In genomic region chr2:28244667-28245395, GRCm38 (mm10) we compare ENCODE assay signal across 11 mouse cellular contexts. TPM values are rescaled to one million over a fixed set of nuclear protein-coding genes. Genes with fewer than 3 reads are reported as not detected.
DNase-seq lines count a peak whose midpoint lies in the region; ATAC-seq and TF ChIP-seq lines count a peak whose summit lies in the region.
"Had no signal": no experiment of that assay in that cellular context is flagged by ENCODE, and none has a peak within 500 bp of the region (broad histone marks: within the 10 kb centered on the region; RNA-seq: fewer than 3 reads in every experiment).

No protein-coding gene starts in this region.

- no peak overlapping the region for H3K27ac ChIP-seq in intestine, embryonic 15.5 days
- H3K27ac ChIP-seq in liver, embryonic 11.5 days (ENCODE audit: low read depth, low read length): no peak overlapping the region
- H3K27ac ChIP-seq: embryonic facial prominence, embryonic 13.5 days; midbrain, embryonic 15.5 days; stomach, postnatal 0 days had no signal

- H3K27me3 ChIP-seq in intestine, embryonic 15.5 days (replicated peaks): no peaks in the 10 kb centered on the region
- H3K27me3 ChIP-seq in liver, embryonic 11.5 days (replicated peaks; ENCODE audit: control insufficient read depth, insufficient read depth, low read length): 0 out of 2 replicates have a peak, but pooled peaks cover 2% of the 10 kb centered on the region
- H3K27me3 ChIP-seq: embryonic facial prominence, embryonic 13.5 days; midbrain, embryonic 15.5 days had no signal

- 59% methylated on average over 8 of the region's 8 CpGs for WGBS in lung, adult 2 months
- WGBS in intestine, embryonic 15.5 days: 70% methylated on average over 8 of the region's 8 CpGs
- WGBS in liver, embryonic 11.5 days: 52% methylated on average over 8 of the region's 8 CpGs

- no peaks in the 10 kb centered on the region for H3K4me1 ChIP-seq in lung, adult 2 months (ENCODE audit: control insufficient read depth, insufficient read depth, low read length)
- 0 out of 2 replicates have a peak, but pooled peaks cover 3% of the 10 kb centered on the region for H3K4me1 ChIP-seq in intestine, embryonic 15.5 days (replicated peaks)
- no peaks in the 10 kb centered on the region for H3K4me1 ChIP-seq in liver, embryonic 11.5 days (replicated peaks; ENCODE audit: control insufficient read depth, insufficient read depth, low read length)

- H3K4me3 ChIP-seq in lung, adult 2 months (replicated peaks; ENCODE audit: extremely low read depth, low read depth, low read length): no peak overlapping the region
- no peak overlapping the region for H3K4me3 ChIP-seq in intestine, embryonic 15.5 days (replicated peaks)
- no peak overlapping the region for H3K4me3 ChIP-seq in liver, embryonic 11.5 days (ENCODE audit: low read depth, low read length)
- H3K4me3 ChIP-seq: embryonic facial prominence, embryonic 13.5 days; midbrain, embryonic 15.5 days had no signal

- H3K36me3 ChIP-seq in intestine, embryonic 15.5 days: no peaks in the 10 kb centered on the region
- H3K36me3 ChIP-seq in liver, embryonic 11.5 days (ENCODE audit: control insufficient read depth, insufficient read depth, low read length): no peaks in the 10 kb centered on the region
- H3K36me3 ChIP-seq: embryonic facial prominence, embryonic 13.5 days; midbrain, embryonic 15.5 days had no signal

- TF ChIP-seq CTCF in lung, adult 2 months (IDR thresholded peaks at IDR 0.05; ENCODE audit: insufficient read depth, low read length): no peak

- TF ChIP-seq POLR2A in lung, adult 2 months (IDR thresholded peaks at IDR 0.05; ENCODE audit: borderline replicate concordance, extremely low read depth, low read depth, low read length): no peak

- no peak overlapping the region for H3K9ac ChIP-seq in intestine, embryonic 15.5 days
- H3K9ac ChIP-seq in liver, embryonic 11.5 days (ENCODE audit: low read depth, low read length): no peak overlapping the region
- H3K9ac ChIP-seq: embryonic facial prominence, embryonic 13.5 days; midbrain, embryonic 15.5 days had no signal

- DNase-seq in cerebellum, adult 8-10 months: peak; percentile 51
- no peak for DNase-seq in cerebellum, postnatal 14 days
- DNase-seq in lung, postnatal 36 days: peak; percentile 5
- no peak for DNase-seq in lung, adult 2 months
- DNase-seq in cerebellum, adult 9-11 months: peak; percentile 61
- peak; percentile 45 for DNase-seq in skeletal muscle tissue, adult 2 months (ENCODE audit: low read depth, low spot score)
- DNase-seq in liver, embryonic 11.5 days (ENCODE audit: low spot score): no peak

- no peaks in the 10 kb centered on the region for H3K9me3 ChIP-seq in intestine, embryonic 15.5 days
- no peaks in the 10 kb centered on the region for H3K9me3 ChIP-seq in liver, embryonic 11.5 days (ENCODE audit: control insufficient read depth, low read length)
- H3K9me3 ChIP-seq: embryonic facial prominence, embryonic 13.5 days; midbrain, embryonic 15.5 days had no signal

- no peak for ATAC-seq in intestine, embryonic 15.5 days
- no peak for ATAC-seq in liver, embryonic 11.5 days (replicated peaks; ENCODE audit: low FRiP score)
- ATAC-seq: midbrain, embryonic 15.5 days had no signal

- H3K4me2 ChIP-seq in intestine, embryonic 15.5 days (replicated peaks): no peak overlapping the region
- H3K4me2 ChIP-seq in liver, embryonic 11.5 days: no peak overlapping the region
- H3K4me2 ChIP-seq: embryonic facial prominence, embryonic 13.5 days; midbrain, embryonic 15.5 days had no signal

RNA-seq across cellular contexts. Expression of gene Olfm1, which starts 52.0 kb away (rescaled TPM):
- polyA plus RNA-seq in lung, adult 2 months (2012; rRNA removed): 33.7 TPM in 2 replicates
- 20.1 and 21.8 TPM in 2 replicates for polyA plus RNA-seq in intestine, embryonic 15.5 days (2015; fragmentation: Nextera tagmentation; extraction: Ambion mirVana)
- polyA plus RNA-seq in liver, embryonic 11.5 days (2014; fragmentation: Nextera tagmentation; extraction: Ambion mirVana): 8.8 and 9.4 TPM in 2 replicates

Comparison
In these comparisons a context has a peak if more than half of its experiments do, and no peak if none do; other contexts are left out.
1. DNase-seq: peak in cerebellum, adult 8-10 months (single experiment), lung, postnatal 36 days (single experiment), cerebellum, adult 9-11 months (single experiment) and skeletal muscle tissue, adult 2 months (single experiment); none in cerebellum, postnatal 14 days (0 of 2), lung, adult 2 months (single experiment) and liver, embryonic 11.5 days (single experiment).